Mouse (Mus musculus) ES-E14 (cell line): ENCODE data around the gene Lbx2.

Experiments used
- CHD2 ChIP-seq: IDR thresholded peaks from 2 replicates; pipeline ENCODE4 v1.6.1; 2014; ENCODE audit warnings: mild to moderate bottlenecking, low read depth, low read length, inconsistent platforms
- HCFC1 ChIP-seq: IDR thresholded peaks from 2 replicates; pipeline ENCODE4 v1.6.1; 2012; ENCODE audit warnings: low read length, inconsistent platforms, borderline replicate concordance; ENCODE audit not compliant: insufficient read depth
- MAFK ChIP-seq: IDR thresholded peaks from 2 replicates; pipeline ENCODE4 v1.6.1; 2014; ENCODE audit warnings: mild to moderate bottlenecking, low read depth, low read length, inconsistent platforms; ENCODE audit not compliant: insufficient read depth
- ZC3H11A ChIP-seq: IDR thresholded peaks from 2 replicates; pipeline ENCODE4 v1.6.1; 2012; ENCODE audit warnings: low read depth, mild to moderate bottlenecking, inconsistent platforms, low read length, borderline replicate concordance
- ZNF384 ChIP-seq: IDR thresholded peaks from 2 replicates; pipeline ENCODE4 v1.6.1; 2012; ENCODE audit warnings: low read depth, low read length, inconsistent platforms

GRCm38 (mm10) chr6:83115011-83115671, 29.0 kb downstream of the Lbx2 start, which contains the start of gene Mogs:
- TF ChIP-seq ZNF384 (no peak), CHD2 (no peak), HCFC1 (no peak), MAFK (no peak), ZC3H11A (no peak)
